Mouse (Mus musculus): ENCODE measurements around the gene Sox30. TPM values are rescaled to one million over a fixed set of nuclear protein-coding genes. Genes with fewer than 3 reads are reported as not detected.

Sox30 gene
- total and polyA plus RNA-seq, 3 experiments, result not detected

- no peaks in the 10 kb centered on the region for H3K36me3 ChIP-seq (replicated peaks in 1 of 2; ENCODE audit: control insufficient read depth in 1 of 2, insufficient read depth in 1 of 2, low read length in 1 of 2)
- no peak for TF ChIP-seq CHD2 (IDR thresholded peaks at IDR 0.05; ENCODE audit: low read length)
- TF ChIP-seq E2F4 (IDR thresholded peaks at IDR 0.05; ENCODE audit: insufficient replicate concordance, low read depth, low read length), result no peak
- no peak for TF ChIP-seq POLR2AphosphoS2 (IDR thresholded peaks at IDR 0.05; ENCODE audit: low read depth, low read length)
- TF ChIP-seq MAX (IDR thresholded peaks at IDR 0.05; ENCODE audit: low read length), result no peak
- TF ChIP-seq ELF1 (IDR thresholded peaks at IDR 0.05; ENCODE audit: low read depth, low read length), result no peak
- TF ChIP-seq SIN3A (IDR thresholded peaks at IDR 0.05; ENCODE audit: low read length), result no peak
- TF ChIP-seq JUND (conservative IDR thresholded peaks at IDR 0.05; ENCODE audit: low read depth, low read length), result no peak
- TF ChIP-seq CTCF (conservative IDR thresholded peaks at IDR 0.05 in 1 of 2, IDR thresholded peaks at IDR 0.05 in 1 of 2; ENCODE audit: low read depth in 2 of 2, low read length in 2 of 2), result no peak
- TF ChIP-seq SMC3 (IDR thresholded peaks at IDR 0.05; ENCODE audit: low read depth, low read length), result no peak
- no peak for TF ChIP-seq USF2 (conservative IDR thresholded peaks at IDR 0.05; ENCODE audit: low read depth, low read length)
- no peak for TF ChIP-seq ETS1 (conservative IDR thresholded peaks at IDR 0.05; ENCODE audit: low read depth, low read length)
- no peak for TF ChIP-seq TBP (conservative IDR thresholded peaks at IDR 0.05; ENCODE audit: low read depth, low read length)
- no peak for TF ChIP-seq EP300 (IDR thresholded peaks at IDR 0.05; ENCODE audit: low read length)
- H3K27me3 ChIP-seq (replicated peaks), result no peaks in the 10 kb centered on the region
- H3K9ac ChIP-seq (ENCODE audit: insufficient read depth, low read depth), result no peak overlapping the region
- dilution Hi-C loops (cut with MboI; ENCODE audit: extremely low pct_ligation_motif_present, extremely low pct_unique_long_range_greater_than_20kb, low sequenced_read_pairs), result no loop called here
- no peak overlapping the region for H3K4me2 ChIP-seq (ENCODE audit: insufficient read depth, low read depth, poor library complexity, severe bottlenecking)
- in situ Hi-C loops (cut with MboI; ENCODE audit: low pct_ligation_motif_present, low pct_unique_long_range_greater_than_20kb, low sequenced_read_pairs), result no loop called here
- no peak overlapping the region for H3K4me3 ChIP-seq (replicated peaks in 1 of 3; ENCODE audit: low read depth in 2 of 3, low read length in 2 of 3, poor library complexity in 1 of 3)
- H3K27ac ChIP-seq (ENCODE audit: insufficient read depth, low read depth), result no peak overlapping the region
- H3K9me3 ChIP-seq (replicated peaks; ENCODE audit: low read length), result peaks cover 1% of the 10 kb centered on the region
- peaks cover 0 to 4% of the 10 kb centered on the region in 2 experiments; a peak in 2 of 4 replicates for H3K4me1 ChIP-seq (ENCODE audit: control insufficient read depth in 1 of 2, insufficient read depth in 2 of 2)
- DNase-seq (ENCODE audit: extremely low read depth), result no peak
- no peaks in the 10 kb centered on the region for H3K79me2 ChIP-seq (replicated peaks; ENCODE audit: control insufficient read depth, extremely low read depth, insufficient read depth, poor library complexity, severe bottlenecking)
Measured at GRCm38 (mm10) chr11:46021850-46022249, 41.7 kb downstream of the Sox30 start.

GRCm38 (mm10) chr11:46022983-46023382 is 42.9 kb downstream of the Sox30 start:
- in situ Hi-C loops (cut with MboI; ENCODE audit: low pct_ligation_motif_present, low pct_unique_long_range_greater_than_20kb, low sequenced_read_pairs), result no loop called here
- H3K27ac ChIP-seq (ENCODE audit: insufficient read depth, low read depth), result no peak overlapping the region
- dilution Hi-C loops (cut with MboI; ENCODE audit: extremely low pct_ligation_motif_present, extremely low pct_unique_long_range_greater_than_20kb, low sequenced_read_pairs), result no loop called here
- no peak overlapping the region for H3K4me2 ChIP-seq (ENCODE audit: insufficient read depth, low read depth, poor library complexity, severe bottlenecking)
- no peaks in the 10 kb centered on the region for H3K79me2 ChIP-seq (replicated peaks; ENCODE audit: control insufficient read depth, extremely low read depth, insufficient read depth, poor library complexity, severe bottlenecking)
- peaks cover 2% of the 10 kb centered on the region for H3K9me3 ChIP-seq (replicated peaks; ENCODE audit: low read length)
- no peak overlapping the region for H3K4me3 ChIP-seq (replicated peaks in 1 of 3; ENCODE audit: low read depth in 2 of 3, low read length in 2 of 3, poor library complexity in 1 of 3)
- H3K4me1 ChIP-seq (ENCODE audit: control insufficient read depth in 1 of 2, insufficient read depth in 2 of 2), result peaks cover 0 to 4% of the 10 kb centered on the region in 2 experiments; a peak in 2 of 4 replicates
- TF ChIP-seq CHD2 (IDR thresholded peaks at IDR 0.05; ENCODE audit: low read length), result no peak
- TF ChIP-seq POLR2A (IDR thresholded peaks at IDR 0.05; ENCODE audit: low read depth, low read length), result no peak
- TF ChIP-seq USF1 (IDR thresholded peaks at IDR 0.05; ENCODE audit: low read depth, low read length), result no peak
- no peak for TF ChIP-seq CHD1 (IDR thresholded peaks at IDR 0.05; ENCODE audit: low read depth, low read length)
- no peak for TF ChIP-seq USF2 (conservative IDR thresholded peaks at IDR 0.05; ENCODE audit: low read depth, low read length)
- no peak for TF ChIP-seq GABPA (IDR thresholded peaks at IDR 0.05; ENCODE audit: insufficient replicate concordance, low read depth, low read length)
- TF ChIP-seq SIN3A (IDR thresholded peaks at IDR 0.05; ENCODE audit: low read length), result no peak
- TF ChIP-seq PAX5 (IDR thresholded peaks at IDR 0.05; ENCODE audit: low read length), result no peak
- no peak for TF ChIP-seq MYC (IDR thresholded peaks at IDR 0.05; ENCODE audit: low read depth, low read length)
- no peak for TF ChIP-seq ZC3H11A (IDR thresholded peaks at IDR 0.05; ENCODE audit: low read depth, low read length)
- TF ChIP-seq IRF4 (IDR thresholded peaks at IDR 0.05; ENCODE audit: low read depth, low read length), result no peak
- no peak for TF ChIP-seq ETS1 (conservative IDR thresholded peaks at IDR 0.05; ENCODE audit: low read depth, low read length)
- TF ChIP-seq RAD21 (IDR thresholded peaks at IDR 0.05; ENCODE audit: low read depth, low read length), result no peak
- TF ChIP-seq MXI1 (IDR thresholded peaks at IDR 0.05; ENCODE audit: low read depth, low read length), result no peak
- no peaks in the 10 kb centered on the region for H3K27me3 ChIP-seq (replicated peaks)
- H3K36me3 ChIP-seq (replicated peaks in 1 of 2; ENCODE audit: control insufficient read depth in 1 of 2, insufficient read depth in 1 of 2, low read length in 1 of 2), result no peaks in the 10 kb centered on the region
- DNase-seq (ENCODE audit: extremely low read depth), result no peak
- H3K9ac ChIP-seq (ENCODE audit: insufficient read depth, low read depth), result no peak overlapping the region
